Mouse (Mus musculus): ENCODE data around the gene Fcrl6.

GRCm38 (mm10) chr1:172647236-172647635 lies 44.9 kb upstream of the Fcrl6 start:
- no peak for TF ChIP-seq CTCF (IDR thresholded peaks at IDR 0.05; ENCODE audit: low read depth, low read length)
- TF ChIP-seq POLR2A (IDR thresholded peaks at IDR 0.05; ENCODE audit: extremely low read depth, insufficient read depth, low read length): no peak
